ENCODE assay signal across 15 mouse cellular contexts in genomic region chr11:113334444-113334881, GRCm38 (mm10).
DNase-seq lines count a peak whose midpoint lies in the region; ATAC-seq lines count a peak whose summit lies in the region.
"Had no signal": no experiment of that assay in that cellular context is flagged by ENCODE, and none has a peak within 500 bp of the region (broad histone marks: within the 10 kb centered on the region; RNA-seq: fewer than 3 reads in every experiment).

No protein-coding gene starts in this region.

- no peaks in the 10 kb centered on the region for H3K9me3 ChIP-seq in embryonic facial prominence, embryonic 14.5 days (ENCODE audit: control insufficient read depth, low read length)
- 0 out of 2 replicates have a peak, but pooled peaks cover 5% of the 10 kb centered on the region for H3K9me3 ChIP-seq in embryonic facial prominence, embryonic 10.5 days
- H3K9me3 ChIP-seq: forebrain, embryonic 13.5 days; hindbrain, embryonic 15.5 days; neural tube, embryonic 12.5 days; stomach, embryonic 15.5 days had no signal

- H3K4me3 ChIP-seq in embryonic facial prominence, embryonic 14.5 days (ENCODE audit: low read depth, low read length), result no peak overlapping the region
- no peak overlapping the region for H3K4me3 ChIP-seq in embryonic facial prominence, embryonic 10.5 days
- H3K4me3 ChIP-seq: forebrain, embryonic 13.5 days; hindbrain, embryonic 15.5 days; neural tube, embryonic 12.5 days; stomach, embryonic 15.5 days had no signal

- peak; percentile 73 for DNase-seq in embryonic facial prominence, embryonic 14.5 days (ENCODE audit: low spot score)
- DNase-seq in embryonic facial prominence, embryonic 10.5 days (ENCODE audit: low spot score), result no peak
- DNase-seq in kidney, postnatal 14 days, result peak; percentile 5
- no peak for DNase-seq in kidney, postnatal 36 days
- DNase-seq in layer of hippocampus, postnatal 10 days (ENCODE audit: low spot score in 2 of 2), result no peak
- no peak for DNase-seq in retina, embryonic 14.5 days (ENCODE audit: low spot score)
- DNase-seq: B cell, adult 2 months; right cerebral cortex, adult 18-20 months had no signal

- no peak overlapping the region for H3K27ac ChIP-seq in embryonic facial prominence, embryonic 14.5 days (replicated peaks; ENCODE audit: low read depth, low read length)
- H3K27ac ChIP-seq in embryonic facial prominence, embryonic 10.5 days (replicated peaks), result no peak overlapping the region; the same call in 1 of the 2 replicates
- H3K27ac ChIP-seq: forebrain, embryonic 13.5 days; hindbrain, embryonic 15.5 days; macrophage; neural tube, embryonic 12.5 days; stomach, embryonic 15.5 days had no signal

- no peaks in the 10 kb centered on the region for H3K36me3 ChIP-seq in embryonic facial prominence, embryonic 14.5 days (ENCODE audit: control insufficient read depth, insufficient read depth, low read length)
- no peaks in the 10 kb centered on the region for H3K36me3 ChIP-seq in embryonic facial prominence, embryonic 10.5 days (replicated peaks)
- H3K36me3 ChIP-seq: hindbrain, embryonic 15.5 days; neural tube, embryonic 12.5 days; stomach, embryonic 15.5 days had no signal

- ATAC-seq in embryonic facial prominence, embryonic 14.5 days (ENCODE audit: low read depth), result peak; percentile 38
- peak; percentile 84 for ATAC-seq in common myeloid progenitor, adult 5-6 weeks (replicated peaks; ENCODE audit: low read depth, poor library complexity, severe bottlenecking)
- ATAC-seq in megakaryocyte, adult 5-6 weeks (ENCODE audit: poor library complexity, severe bottlenecking), result peak; percentile 90
- ATAC-seq: forebrain, embryonic 13.5 days had no signal

- no peak overlapping the region for H3K4me2 ChIP-seq in embryonic facial prominence, embryonic 14.5 days (ENCODE audit: low read depth, low read length)
- H3K4me2 ChIP-seq: forebrain, embryonic 13.5 days; hindbrain, embryonic 15.5 days; neural tube, embryonic 12.5 days; stomach, embryonic 15.5 days had no signal

- peaks cover 4% of the 10 kb centered on the region; the same call in 1 of the 2 replicates for H3K4me1 ChIP-seq in embryonic facial prominence, embryonic 14.5 days (ENCODE audit: control insufficient read depth, insufficient read depth, low read length)
- peaks cover 39% of the 10 kb centered on the region for H3K4me1 ChIP-seq in embryonic facial prominence, embryonic 10.5 days

- WGBS in embryonic facial prominence, embryonic 14.5 days, result 47% methylated on average over 5 of the region's 5 CpGs
- WGBS in embryonic facial prominence, embryonic 10.5 days, result 75% methylated on average over 5 of the region's 5 CpGs

- H3K27me3 ChIP-seq in embryonic facial prominence, embryonic 14.5 days (replicated peaks; ENCODE audit: control insufficient read depth, insufficient read depth, low read length), result no peaks in the 10 kb centered on the region
- 0 out of 2 replicates have a peak, but pooled peaks cover 6% of the 10 kb centered on the region for H3K27me3 ChIP-seq in embryonic facial prominence, embryonic 10.5 days (replicated peaks; ENCODE audit: low read depth, poor library complexity, severe bottlenecking)
- H3K27me3 ChIP-seq: forebrain, embryonic 13.5 days; hindbrain, embryonic 15.5 days; stomach, embryonic 15.5 days had no signal

- no peak overlapping the region for H3K9ac ChIP-seq in embryonic facial prominence, embryonic 14.5 days (ENCODE audit: low read depth, low read length)
- H3K9ac ChIP-seq: hindbrain, embryonic 15.5 days; neural tube, embryonic 12.5 days; stomach, embryonic 15.5 days had no signal

Comparison
In these comparisons a context has a peak if more than half of its experiments do, and no peak if none do; other contexts are left out.
1. DNase-seq: peak in embryonic facial prominence, embryonic 14.5 days (single experiment) and kidney, postnatal 14 days (single experiment); none in embryonic facial prominence, embryonic 10.5 days (single experiment), kidney, postnatal 36 days (0 of 2), layer of hippocampus, postnatal 10 days (0 of 2) and retina, embryonic 14.5 days (single experiment).
2. ATAC-seq: peak in every context shown above with its lines; median percentile 90 in megakaryocyte, adult 5-6 weeks; 84 in common myeloid progenitor, adult 5-6 weeks; 38 in embryonic facial prominence, embryonic 14.5 days.